In genomic region chr17:35240384-35241304, GRCm38 (mm10) we compare ENCODE assay signal across 8 mouse cellular contexts. TPM values are rescaled to one million over a fixed set of nuclear protein-coding genes. Genes with fewer than 3 reads are reported as not detected.
DNase-seq lines count a peak whose midpoint lies in the region; ATAC-seq and TF ChIP-seq lines count a peak whose summit lies in the region.

No protein-coding gene starts in this region.

- no peak for ATAC-seq in heart, embryonic 13.5 days (ENCODE audit: extremely low read depth, insufficient number of reproducible peaks, low FRiP score, low TSS enrichment)
- ATAC-seq in limb, embryonic 12.5 days (ENCODE audit: insufficient number of reproducible peaks, insufficient read depth, low FRiP score, low TSS enrichment, low read depth) = 0 out of 2 replicates have a peak, but pooled peaks have one; percentile 2
- peak; percentile 6; the same call in 1 of the 2 replicates for ATAC-seq in stomach, embryonic 15.5 days (ENCODE audit: insufficient read depth, low FRiP score, low read depth)

- DNase-seq in cerebellum, postnatal 25 days = peak; percentile 53 to 59
- no peak for DNase-seq in cerebellum, adult 11 months
- DNase-seq in urinary bladder, postnatal 4 days (ENCODE audit: low spot score in 2 of 2) = no peak
- no peak for DNase-seq in gastrocnemius, postnatal 10 days

- WGBS in heart, embryonic 13.5 days = 30% methylated on average over 12 of the region's 12 CpGs
- 27% methylated on average over 12 of the region's 12 CpGs for WGBS in limb, embryonic 12.5 days
- WGBS in stomach, embryonic 15.5 days = 22% methylated on average over 12 of the region's 12 CpGs

- peaks cover 31% of the 10 kb centered on the region for H3K36me3 ChIP-seq in E14TG2a.4 (ENCODE audit: insufficient read depth, low read length)
- peaks cover 31% of the 10 kb centered on the region for H3K36me3 ChIP-seq in heart, embryonic 13.5 days
- H3K36me3 ChIP-seq in limb, embryonic 12.5 days = peaks cover 30% of the 10 kb centered on the region
- H3K36me3 ChIP-seq in stomach, embryonic 15.5 days = peaks cover 16% of the 10 kb centered on the region

- H3K27ac ChIP-seq in heart, embryonic 13.5 days (replicated peaks) = peak overlapping the region; percentile 99
- H3K27ac ChIP-seq in limb, embryonic 12.5 days = peak overlapping the region; percentile 99
- peak overlapping the region; percentile 99 for H3K27ac ChIP-seq in stomach, embryonic 15.5 days

- no peaks in the 10 kb centered on the region for H3K9me3 ChIP-seq in E14TG2a.4 (ENCODE audit: low read length)
- H3K9me3 ChIP-seq in heart, embryonic 13.5 days = no peaks in the 10 kb centered on the region
- H3K9me3 ChIP-seq in limb, embryonic 12.5 days = no peaks in the 10 kb centered on the region
- no peaks in the 10 kb centered on the region for H3K9me3 ChIP-seq in stomach, embryonic 15.5 days

- H3K4me1 ChIP-seq in E14TG2a.4 (replicated peaks; ENCODE audit: low read depth, low read length) = peaks cover 50% of the 10 kb centered on the region
- peaks cover 45% of the 10 kb centered on the region for H3K4me1 ChIP-seq in heart, embryonic 13.5 days
- H3K4me1 ChIP-seq in limb, embryonic 12.5 days (replicated peaks) = peaks cover 40% of the 10 kb centered on the region
- peaks cover 41% of the 10 kb centered on the region for H3K4me1 ChIP-seq in stomach, embryonic 15.5 days

- TF ChIP-seq CTCF in E14TG2a.4 (conservative IDR thresholded peaks at IDR 0.05; ENCODE audit: low read length) = no peak

- H3K9ac ChIP-seq in heart, embryonic 13.5 days = peak overlapping the region; percentile 100
- H3K9ac ChIP-seq in limb, embryonic 12.5 days (replicated peaks) = peak overlapping the region; percentile 100
- peak overlapping the region; percentile 10; the same call in 1 of the 2 replicates for H3K9ac ChIP-seq in stomach, embryonic 15.5 days

- H3K27me3 ChIP-seq in E14TG2a.4 (ENCODE audit: insufficient read depth, low read length) = peaks cover 11% of the 10 kb centered on the region
- H3K27me3 ChIP-seq in heart, embryonic 13.5 days (replicated peaks) = no peaks in the 10 kb centered on the region
- H3K27me3 ChIP-seq in limb, embryonic 12.5 days = no peaks in the 10 kb centered on the region
- H3K27me3 ChIP-seq in stomach, embryonic 15.5 days (replicated peaks) = no peaks in the 10 kb centered on the region

- peak overlapping the region; percentile 73 for H3K4me2 ChIP-seq in heart, embryonic 13.5 days
- H3K4me2 ChIP-seq in limb, embryonic 12.5 days = peak overlapping the region; percentile 97
- peak overlapping the region; percentile 81 for H3K4me2 ChIP-seq in stomach, embryonic 15.5 days

- H3K4me3 ChIP-seq in E14TG2a.4 (replicated peaks; ENCODE audit: low read length) = peak overlapping the region; percentile 99
- peak overlapping the region; percentile 95 for H3K4me3 ChIP-seq in heart, embryonic 13.5 days
- H3K4me3 ChIP-seq in limb, embryonic 12.5 days (replicated peaks) = peak overlapping the region; percentile 96
- H3K4me3 ChIP-seq in stomach, embryonic 15.5 days (replicated peaks) = peak overlapping the region; percentile 70

RNA-seq across cellular contexts. Expression of gene Ddx39b, which starts 0.9 kb away (rescaled TPM):
- 279 TPM in 2 replicates for polyA plus RNA-seq in heart, embryonic 13.5 days (2015; fragmentation: Nextera tagmentation; extraction: Ambion mirVana)
- 620 and 638 TPM in 2 replicates for polyA plus RNA-seq in limb, embryonic 12.5 days (2016; fragmentation: Nextera tagmentation; extraction: Ambion mirVana)
- 361 and 392 TPM in 2 replicates for polyA plus RNA-seq in stomach, embryonic 15.5 days (2015; fragmentation: Nextera tagmentation; extraction: Ambion mirVana)
- 100 to 1,000 TPM; 147 to 169 TPM for total RNA-seq in gastrocnemius, postnatal 10 days (2021)

RNA-seq across cellular contexts. Expression of gene Nfkbil1, which starts 5.1 kb away (rescaled TPM):
- polyA plus RNA-seq in heart, embryonic 13.5 days (2015; fragmentation: Nextera tagmentation; extraction: Ambion mirVana) = 7.6 and 8.1 TPM in 2 replicates
- 13.3 and 15.5 TPM in 2 replicates for polyA plus RNA-seq in limb, embryonic 12.5 days (2016; fragmentation: Nextera tagmentation; extraction: Ambion mirVana)
- polyA plus RNA-seq in stomach, embryonic 15.5 days (2015; fragmentation: Nextera tagmentation; extraction: Ambion mirVana) = 12.5 and 14.1 TPM in 2 replicates
- 10 to 100 TPM in 1 of 2 experiments, 1 to 10 TPM in 1; 9.9 to 11.1 TPM for total RNA-seq in gastrocnemius, postnatal 10 days (2021)

RNA-seq across cellular contexts. Expression of gene Atp6v1g2, which starts 7.2 kb away (rescaled TPM):
- 10.6 and 10.7 TPM in 2 replicates for polyA plus RNA-seq in heart, embryonic 13.5 days (2015; fragmentation: Nextera tagmentation; extraction: Ambion mirVana)
- polyA plus RNA-seq in limb, embryonic 12.5 days (2016; fragmentation: Nextera tagmentation; extraction: Ambion mirVana) = 4.3 and 4.8 TPM in 2 replicates
- 5.1 and 5.9 TPM in 2 replicates for polyA plus RNA-seq in stomach, embryonic 15.5 days (2015; fragmentation: Nextera tagmentation; extraction: Ambion mirVana)
- total RNA-seq in gastrocnemius, postnatal 10 days (2021) = 1 to 10 TPM; 2.1 to 3.3 TPM

RNA-seq across cellular contexts. Expression of gene Gm16181, which starts 20.0 kb away (rescaled TPM):
- not detected in 2 replicates for polyA plus RNA-seq in heart, embryonic 13.5 days (2015; fragmentation: Nextera tagmentation; extraction: Ambion mirVana)
- 0.45 and 1.1 TPM in 2 replicates for polyA plus RNA-seq in limb, embryonic 12.5 days (2016; fragmentation: Nextera tagmentation; extraction: Ambion mirVana)
- 0.86 TPM in 1 of 2 replicates, not detected in the other for polyA plus RNA-seq in stomach, embryonic 15.5 days (2015; fragmentation: Nextera tagmentation; extraction: Ambion mirVana)
- not detected for total RNA-seq in gastrocnemius, postnatal 10 days (2021)

RNA-seq across cellular contexts. Expression of gene H2-D1, which starts 21.9 kb away (rescaled TPM):
- 43.4 and 48.6 TPM in 2 replicates for polyA plus RNA-seq in heart, embryonic 13.5 days (2015; fragmentation: Nextera tagmentation; extraction: Ambion mirVana)
- 17.8 and 18.8 TPM in 2 replicates for polyA plus RNA-seq in limb, embryonic 12.5 days (2016; fragmentation: Nextera tagmentation; extraction: Ambion mirVana)
- polyA plus RNA-seq in stomach, embryonic 15.5 days (2015; fragmentation: Nextera tagmentation; extraction: Ambion mirVana) = 135 and 148 TPM in 2 replicates
- total RNA-seq in gastrocnemius, postnatal 10 days (2021) = 10 to 100 TPM; 39.3 to 47.2 TPM

Comparison
In these comparisons a context has a peak if more than half of its experiments do, and no peak if none do; other contexts are left out.
1. DNase-seq: peak in cerebellum, postnatal 25 days (2 of 2); none in cerebellum, adult 11 months (single experiment), urinary bladder, postnatal 4 days (0 of 2) and gastrocnemius, postnatal 10 days (single experiment).
2. H3K9ac ChIP-seq: peak in every context shown above with its lines; median percentile 100 in heart, embryonic 13.5 days; 100 in limb, embryonic 12.5 days; 10 in stomach, embryonic 15.5 days.
3. Peak in every context shown above with its lines, with median percentiles within 50 percentile points of each other: H3K4me3 ChIP-seq, H3K27ac ChIP-seq and H3K4me2 ChIP-seq.